ENCODE assay signal across 10 mouse cellular contexts in the genomic region with DNA sequence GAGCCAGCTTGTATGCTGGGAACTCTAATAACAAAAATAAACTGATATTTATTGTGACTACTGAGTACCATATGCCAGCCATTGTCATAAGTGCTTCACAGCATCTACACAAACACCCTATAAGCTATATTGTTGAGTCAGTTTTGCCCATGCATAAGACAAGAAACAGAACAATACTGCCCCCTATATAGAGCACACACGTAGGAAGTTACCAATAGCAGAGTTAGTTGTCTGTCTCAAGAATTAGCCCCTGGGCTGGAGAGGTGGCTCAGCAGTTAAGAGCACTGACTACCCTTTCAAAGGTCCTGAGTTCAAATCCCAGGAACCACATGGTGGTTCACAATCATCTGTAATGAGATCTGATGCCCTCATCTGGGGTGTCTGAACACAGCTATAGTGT. TPM values are rescaled to one million over a fixed set of nuclear protein-coding genes. Genes with fewer than 3 reads are reported as not detected.
A peak's percentile ranks its signal among the peaks of the same experiment; 100 is the strongest.
DNase-seq lines count a peak whose midpoint lies in the region; ATAC-seq and TF ChIP-seq lines count a peak whose summit lies in the region.
"Had no signal": no experiment of that assay in that cellular context is flagged by ENCODE, and none has a peak within 500 bp of the region (broad histone marks: within the 10 kb centered on the region; RNA-seq: fewer than 3 reads in every experiment).

No protein-coding gene starts in this region.

- H3K4me2 ChIP-seq in forebrain, embryonic 14.5 days (ENCODE audit: low read length), result no peak overlapping the region
- H3K4me2 ChIP-seq in liver, postnatal 0 days (ENCODE audit: low read depth, low read length), result no peak overlapping the region
- H3K4me2 ChIP-seq in liver, embryonic 12.5 days, result no peak overlapping the region

- TF ChIP-seq CTCF in liver, postnatal 0 days (IDR thresholded peaks at IDR 0.05; ENCODE audit: low read depth), result peak; percentile 28; the same call in 1 of the 2 replicates

- 27% methylated on average over 1 of the region's 1 CpGs for WGBS in forebrain, embryonic 14.5 days
- 29% methylated on average over 1 of the region's 1 CpGs for WGBS in forebrain, embryonic 10.5 days
- WGBS in liver, postnatal 0 days (ENCODE audit: insufficient replicate concordance), result 19% methylated on average over 1 of the region's 1 CpGs
- 10% methylated on average over 1 of the region's 1 CpGs for WGBS in liver, embryonic 12.5 days (ENCODE audit: insufficient replicate concordance)

- H3K9me3 ChIP-seq in forebrain, embryonic 14.5 days (replicated peaks; ENCODE audit: control insufficient read depth, low read length), result no peaks in the 10 kb centered on the region
- H3K9me3 ChIP-seq in forebrain, embryonic 10.5 days, result no peaks in the 10 kb centered on the region
- no peaks in the 10 kb centered on the region for H3K9me3 ChIP-seq in liver, postnatal 0 days (ENCODE audit: low read length)
- no peaks in the 10 kb centered on the region for H3K9me3 ChIP-seq in liver, embryonic 12.5 days (replicated peaks)
- H3K9me3 ChIP-seq: midbrain, embryonic 12.5 days had no signal

- H3K27ac ChIP-seq in forebrain, embryonic 14.5 days (ENCODE audit: low read depth, low read length), result no peak overlapping the region
- no peak overlapping the region for H3K27ac ChIP-seq in forebrain, embryonic 10.5 days
- no peak overlapping the region for H3K27ac ChIP-seq in liver, postnatal 0 days (ENCODE audit: low read depth)
- H3K27ac ChIP-seq in liver, embryonic 12.5 days, result no peak overlapping the region
- H3K27ac ChIP-seq: midbrain, embryonic 12.5 days had no signal

- no peak for ATAC-seq in forebrain, embryonic 14.5 days
- no peak for ATAC-seq in liver, postnatal 0 days
- ATAC-seq in liver, embryonic 12.5 days, result no peak

- no peaks in the 10 kb centered on the region for H3K36me3 ChIP-seq in forebrain, embryonic 14.5 days (ENCODE audit: control insufficient read depth, insufficient read depth, low read length)
- H3K36me3 ChIP-seq in forebrain, embryonic 10.5 days (replicated peaks), result no peaks in the 10 kb centered on the region
- H3K36me3 ChIP-seq in liver, postnatal 0 days (replicated peaks; ENCODE audit: insufficient read depth, low read length), result no peaks in the 10 kb centered on the region
- H3K36me3 ChIP-seq in liver, embryonic 12.5 days, result no peaks in the 10 kb centered on the region
- H3K36me3 ChIP-seq: midbrain, embryonic 12.5 days had no signal

- TF ChIP-seq EP300 in liver, postnatal 0 days (IDR thresholded peaks at IDR 0.05; ENCODE audit: low read depth), result no peak

- no peak overlapping the region for H3K9ac ChIP-seq in forebrain, embryonic 14.5 days (ENCODE audit: low read length)
- H3K9ac ChIP-seq in liver, postnatal 0 days (replicated peaks), result no peak overlapping the region
- H3K9ac ChIP-seq in liver, embryonic 12.5 days, result no peak overlapping the region

- no peaks in the 10 kb centered on the region for H3K27me3 ChIP-seq in forebrain, embryonic 14.5 days (replicated peaks; ENCODE audit: control insufficient read depth, insufficient read depth, low read length)
- no peaks in the 10 kb centered on the region for H3K27me3 ChIP-seq in forebrain, embryonic 10.5 days (ENCODE audit: poor library complexity, severe bottlenecking)
- no peaks in the 10 kb centered on the region for H3K27me3 ChIP-seq in liver, postnatal 0 days (ENCODE audit: insufficient read depth, low read length)
- H3K27me3 ChIP-seq in liver, embryonic 12.5 days (replicated peaks), result no peaks in the 10 kb centered on the region
- H3K27me3 ChIP-seq: midbrain, embryonic 12.5 days had no signal

- DNase-seq in forebrain, embryonic 14.5 days (ENCODE audit: low spot score), result peak; percentile 12
- DNase-seq in forebrain, embryonic 10.5 days (ENCODE audit: extremely low spot score, low spot score), result no peak
- DNase-seq in liver, postnatal 0 days, result no peak
- DNase-seq in NIH3T3 (ENCODE audit: low read depth), result peak; percentile 20
- peak; percentile 35 for DNase-seq in naive thymus-derived CD4-positive, alpha-beta T cell, adult 2 months (ENCODE audit: low read depth)
- DNase-seq in ovary, adult 18-20 months (ENCODE audit: low spot score), result no peak
- DNase-seq in ovary, postnatal 36 days (ENCODE audit: low spot score), result no peak
- DNase-seq: kidney, adult 11 months had no signal

- no peak overlapping the region for H3K4me3 ChIP-seq in forebrain, embryonic 14.5 days (ENCODE audit: low read depth, low read length)
- no peak overlapping the region for H3K4me3 ChIP-seq in forebrain, embryonic 10.5 days
- no peak overlapping the region for H3K4me3 ChIP-seq in liver, postnatal 0 days (ENCODE audit: low read depth, low read length)
- no peak overlapping the region for H3K4me3 ChIP-seq in liver, embryonic 12.5 days

- H3K4me1 ChIP-seq in forebrain, embryonic 14.5 days (ENCODE audit: control insufficient read depth, insufficient read depth, low read length), result no peaks in the 10 kb centered on the region
- no peaks in the 10 kb centered on the region; the same call in 1 of the 2 replicates for H3K4me1 ChIP-seq in forebrain, embryonic 10.5 days
- 0 out of 2 replicates have a peak, but pooled peaks cover 2% of the 10 kb centered on the region for H3K4me1 ChIP-seq in liver, postnatal 0 days (ENCODE audit: insufficient read depth)
- H3K4me1 ChIP-seq in liver, embryonic 12.5 days, result peaks cover 5% of the 10 kb centered on the region; the same call in 1 of the 2 replicates
- H3K4me1 ChIP-seq: midbrain, embryonic 12.5 days had no signal

RNA-seq across cellular contexts. Expression of gene Gab3, which starts 0.4 kb away (rescaled TPM):
- 0.84 and 1.0 TPM in 2 replicates for polyA plus RNA-seq in forebrain, embryonic 14.5 days (2014; fragmentation: Nextera tagmentation; extraction: Ambion mirVana)
- 0.56 and 0.77 TPM in 2 replicates for polyA plus RNA-seq in forebrain, embryonic 10.5 days (2016; fragmentation: Nextera tagmentation; extraction: Ambion mirVana)
- 1.2 and 1.4 TPM in 2 replicates for polyA plus RNA-seq in liver, postnatal 0 days (2015; fragmentation: Nextera tagmentation; extraction: Ambion mirVana)
- polyA plus RNA-seq in liver, embryonic 12.5 days (2016; fragmentation: Nextera tagmentation; extraction: Ambion mirVana), result 1.0 and 1.4 TPM in 2 replicates

RNA-seq across cellular contexts. Expression of gene Dkc1, which starts 10.0 kb away (rescaled TPM):
- 62.7 and 68.4 TPM in 2 replicates for polyA plus RNA-seq in forebrain, embryonic 14.5 days (2014; fragmentation: Nextera tagmentation; extraction: Ambion mirVana)
- 266 and 289 TPM in 2 replicates for polyA plus RNA-seq in forebrain, embryonic 10.5 days (2016; fragmentation: Nextera tagmentation; extraction: Ambion mirVana)
- 33.0 and 46.7 TPM in 2 replicates for polyA plus RNA-seq in liver, postnatal 0 days (2015; fragmentation: Nextera tagmentation; extraction: Ambion mirVana)
- polyA plus RNA-seq in liver, embryonic 12.5 days (2016; fragmentation: Nextera tagmentation; extraction: Ambion mirVana), result 160 TPM in 2 replicates

RNA-seq across cellular contexts. Expression of gene Mpp1, which starts 45.2 kb away (rescaled TPM):
- polyA plus RNA-seq in forebrain, embryonic 14.5 days (2014; fragmentation: Nextera tagmentation; extraction: Ambion mirVana), result 17.6 and 21.5 TPM in 2 replicates
- polyA plus RNA-seq in forebrain, embryonic 10.5 days (2016; fragmentation: Nextera tagmentation; extraction: Ambion mirVana), result 21.0 and 21.4 TPM in 2 replicates
- 74.1 and 76.4 TPM in 2 replicates for polyA plus RNA-seq in liver, postnatal 0 days (2015; fragmentation: Nextera tagmentation; extraction: Ambion mirVana)
- polyA plus RNA-seq in liver, embryonic 12.5 days (2016; fragmentation: Nextera tagmentation; extraction: Ambion mirVana), result 78.0 and 81.0 TPM in 2 replicates

Comparison
In these comparisons a context has a peak if more than half of its experiments do, and no peak if none do; other contexts are left out.
1. DNase-seq: peak in forebrain, embryonic 14.5 days (single experiment), NIH3T3 (single experiment) and naive thymus-derived CD4-positive, alpha-beta T cell, adult 2 months (single experiment); none in forebrain, embryonic 10.5 days (single experiment), liver, postnatal 0 days (single experiment), ovary, adult 18-20 months (single experiment) and ovary, postnatal 36 days (single experiment).